Mouse (Mus musculus) erythroblast, embryonic 14.5 days (primary cell): ENCODE data around the gene Prr23a3.

Experiments
- GATA1 ChIP-seq: IDR thresholded peaks from 2 replicates; pipeline ENCODE4 v1.6.1; 2012; ENCODE audit warnings: low read length, inconsistent platforms, mixed read lengths
- TAL1 ChIP-seq: IDR thresholded peaks from 3 replicates; pipeline ENCODE4 v1.6.1; 2012; ENCODE audit warnings: low read length, inconsistent platforms, mixed read lengths

DNA sequence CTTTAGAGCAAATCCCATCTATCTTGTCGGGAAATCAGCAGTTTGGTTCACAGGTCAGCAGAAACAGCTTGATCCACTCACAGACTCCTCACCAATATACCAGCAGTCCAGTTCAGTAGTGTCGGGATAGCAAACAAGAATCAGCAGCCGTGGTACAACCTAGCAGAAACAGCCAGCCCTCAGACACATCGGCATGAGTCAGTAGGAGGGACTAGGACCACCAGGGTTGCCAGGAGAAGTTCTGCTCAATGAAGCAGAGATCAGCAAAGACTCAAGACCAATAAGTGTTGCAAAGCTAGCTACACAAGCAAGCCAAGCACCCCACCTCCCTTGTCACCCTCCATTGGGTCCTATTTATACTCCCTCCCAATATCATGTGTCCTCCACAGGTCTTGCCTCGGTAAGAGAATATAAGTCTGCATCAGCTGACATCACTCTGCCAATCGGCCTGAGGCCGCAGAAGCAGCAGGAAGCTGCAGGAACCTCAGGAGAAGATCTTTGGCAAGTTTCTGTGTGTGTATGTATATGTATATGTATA, 27.0 kb upstream of the Prr23a3 start:
- TF ChIP-seq GATA1 (no peak), TAL1 (no peak)
